Mouse (Mus musculus) limb, embryonic 14.5 days (tissue): ENCODE measurements at regions not wholly inside any gene's neighbourhood (a gene's known extent, or its start where the extent isn't known, plus 50 kb on each side); places are given as distances from the start of the nearest gene placed in this dataset.
"Not testable (repeated sequence)": the region's sequence is repeated elsewhere in the genome, so short reads cannot be mapped to it uniquely, and the experiment has no call there.

ENCODE experiments used
- ATAC-seq: fragments of 200-750 bp; cut with Nextera tagmentation; 2 replicates; pipeline ENCODE4 v1.8.0; 2017; ENCODE audit warnings: low read depth, moderate number of reproducible peaks, moderate TSS enrichment; ENCODE audit not compliant: low FRiP score
- DNase-seq: peaks from one replicate; pipeline ENCODE4 v3.0.0-alpha.2; 2015; ENCODE audit warnings: low spot score
- H3K27ac ChIP-seq: fragments of 300-500 bp; sonication (generic); replicated peaks from 2 replicates; pipeline ENCODE4 v1.5.1; 2014; ENCODE audit warnings: low read depth, mild to moderate bottlenecking, low read length, moderate library complexity, mixed read lengths
- H3K27me3 ChIP-seq: fragments of 300-500 bp; sonication (generic); 2 replicates; pipeline ENCODE4 v1.6.1; 2014; ENCODE audit warnings: low read length, mixed read lengths; ENCODE audit not compliant: control insufficient read depth, insufficient read depth
- H3K36me3 ChIP-seq: fragments of 300-500 bp; sonication (generic); 2 replicates; pipeline ENCODE4 v1.6.1; 2014; ENCODE audit warnings: mild to moderate bottlenecking, low read length, moderate library complexity, mixed read lengths; ENCODE audit not compliant: control insufficient read depth, insufficient read depth
- H3K4me1 ChIP-seq: fragments of 300-500 bp; sonication (generic); 2 replicates; pipeline ENCODE4 v1.6.1; 2014; ENCODE audit warnings: antibody characterized with exemption, low read length, mixed read lengths; ENCODE audit not compliant: control insufficient read depth, insufficient read depth
- H3K4me2 ChIP-seq: fragments of 300-500 bp; sonication (generic); replicated peaks from 2 replicates; pipeline ENCODE4 v1.6.1; 2014; ENCODE audit warnings: low read depth, mild to moderate bottlenecking, low read length, moderate library complexity; ENCODE audit not compliant: severe bottlenecking
- H3K4me3 ChIP-seq: fragments of 300-500 bp; sonication (generic); replicated peaks from 2 replicates; pipeline ENCODE4 v1.5.1; 2014; ENCODE audit warnings: low read length
- H3K9ac ChIP-seq: fragments of 300-500 bp; sonication (generic); 2 replicates; pipeline ENCODE4 v1.6.1; 2014; ENCODE audit warnings: mild to moderate bottlenecking, low read depth, low read length, moderate library complexity; ENCODE audit not compliant: severe bottlenecking
- H3K9me3 ChIP-seq: fragments of 300-500 bp; sonication (generic); 2 replicates; pipeline ENCODE4 v1.6.1; 2016; ENCODE audit warnings: low read length; ENCODE audit not compliant: control insufficient read depth
- POLR2A ChIP-seq: fragments of 200-500 bp; IDR thresholded peaks from 2 replicates; pipeline ENCODE4 v1.8.0; 2012; ENCODE audit warnings: inconsistent platforms, mild to moderate bottlenecking, moderate library complexity, borderline replicate concordance; ENCODE audit not compliant: insufficient read depth, insufficient read length; ENCODE audit errors: extremely low read depth
- WGBS: fragments of 180-500 bp; shearing (Covaris S2); extraction: QIAGEN DNeasy Blood & Tissue Kit; methylation state at CpG from one replicate; pipeline ENCODE4 v1.1.7; 2014; 5-methylcytosine and 5-hydroxymethylcytosine counted together

DNA sequence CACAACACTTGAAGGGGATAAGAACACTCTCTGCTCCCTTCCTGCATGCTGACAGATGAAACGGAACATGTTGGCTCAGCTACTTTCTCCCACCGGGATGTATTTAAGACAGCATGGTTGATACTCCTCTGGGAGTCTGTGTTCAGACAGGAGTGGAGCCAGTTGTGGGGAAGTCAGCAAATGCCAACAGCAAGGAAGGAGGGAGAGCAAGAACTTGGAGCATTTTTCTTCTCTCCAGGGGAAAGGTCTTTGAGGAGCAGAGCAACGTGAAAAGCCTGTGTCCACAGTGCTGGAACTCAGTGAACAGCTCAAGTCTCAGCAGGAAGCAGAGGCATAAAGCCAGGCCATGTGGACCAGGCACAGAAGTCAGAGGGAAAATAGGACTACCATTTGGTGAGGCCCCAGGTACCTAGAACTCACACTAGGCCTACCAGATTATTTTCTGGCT is 188.8 kb upstream of the Dmac1 start:
- Histone ChIP-seq H3K27ac (no peak overlapping the region), H3K4me3 (no peak overlapping the region), H3K36me3 (no peaks in the 10 kb centered on the region), H3K4me1 (no peaks in the 10 kb centered on the region), H3K4me2 (no peak overlapping the region), H3K9ac (no peak overlapping the region), H3K9me3 (no peaks in the 10 kb centered on the region), H3K27me3 (no peaks in the 10 kb centered on the region)
- 43% methylated on average over 3 of the region's 3 CpGs for WGBS
- no peak for TF ChIP-seq POLR2A
- DNase-seq (no peak), ATAC-seq (no peak)

DNA sequence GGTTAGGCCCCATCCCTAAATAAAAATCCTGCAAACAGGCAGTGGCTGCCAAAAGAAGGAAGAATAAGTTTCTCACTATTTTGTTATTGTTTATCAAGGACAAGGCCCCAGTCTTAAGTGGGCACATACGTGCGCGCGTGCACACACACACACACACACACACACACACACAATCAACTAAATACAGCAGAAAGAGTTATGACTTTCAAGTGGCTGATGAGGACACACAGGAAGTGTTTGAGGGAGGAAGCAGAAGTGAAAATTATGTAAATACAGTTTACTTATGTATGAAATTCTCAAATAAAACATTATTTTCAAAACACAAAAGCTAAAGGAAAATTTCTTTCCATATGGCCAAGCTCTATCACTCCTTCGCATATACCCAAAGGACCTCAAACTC is 185.5 kb upstream of the Dmac1 start:
- no peaks in the 10 kb centered on the region for H3K27me3 ChIP-seq
- no peaks in the 10 kb centered on the region for H3K36me3 ChIP-seq
- H3K27ac ChIP-seq = no peak overlapping the region
- H3K4me3 ChIP-seq = no peak overlapping the region
- no peaks in the 10 kb centered on the region for H3K4me1 ChIP-seq
- WGBS = 94% methylated on average over 5 of the region's 5 CpGs
- no peak for TF ChIP-seq POLR2A
- no peak overlapping the region for H3K9ac ChIP-seq
- DNase-seq (no peak), ATAC-seq (no peak)
- H3K4me2 ChIP-seq = no peak overlapping the region
- H3K9me3 ChIP-seq = no peaks in the 10 kb centered on the region

DNA sequence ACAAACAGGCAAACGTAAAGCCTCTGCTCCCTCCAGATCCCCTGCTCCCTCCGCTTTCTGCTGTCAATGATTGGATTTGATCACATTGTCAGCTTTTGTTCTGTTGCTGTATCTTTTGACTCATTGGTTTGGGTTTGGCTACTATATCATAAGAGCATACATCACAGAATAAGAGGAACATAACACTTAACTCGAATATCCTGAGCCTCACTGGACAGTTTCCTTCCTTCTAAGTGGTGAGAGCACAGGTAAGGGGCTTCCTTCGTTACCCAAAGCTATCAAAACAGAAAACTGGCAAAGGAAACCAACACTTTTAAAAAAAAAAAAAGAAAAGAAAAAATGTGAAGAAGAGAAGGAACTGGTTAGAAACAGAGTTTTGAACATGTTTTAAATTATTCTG is 171.4 kb upstream of the Dmac1 start:
- no peak overlapping the region for H3K27ac ChIP-seq
- H3K4me1 ChIP-seq = no peaks in the 10 kb centered on the region
- DNase-seq (no peak), ATAC-seq (no peak)
- no peak overlapping the region for H3K4me3 ChIP-seq
- H3K9ac ChIP-seq = no peak overlapping the region
- peaks cover 6% of the 10 kb centered on the region; the same call in 1 of the 2 replicates for H3K9me3 ChIP-seq
- H3K36me3 ChIP-seq = no peaks in the 10 kb centered on the region
- H3K27me3 ChIP-seq = no peaks in the 10 kb centered on the region
- TF ChIP-seq POLR2A = no peak
- WGBS = 75% methylated on average over 4 of the region's 4 CpGs
- no peak overlapping the region for H3K4me2 ChIP-seq

DNA sequence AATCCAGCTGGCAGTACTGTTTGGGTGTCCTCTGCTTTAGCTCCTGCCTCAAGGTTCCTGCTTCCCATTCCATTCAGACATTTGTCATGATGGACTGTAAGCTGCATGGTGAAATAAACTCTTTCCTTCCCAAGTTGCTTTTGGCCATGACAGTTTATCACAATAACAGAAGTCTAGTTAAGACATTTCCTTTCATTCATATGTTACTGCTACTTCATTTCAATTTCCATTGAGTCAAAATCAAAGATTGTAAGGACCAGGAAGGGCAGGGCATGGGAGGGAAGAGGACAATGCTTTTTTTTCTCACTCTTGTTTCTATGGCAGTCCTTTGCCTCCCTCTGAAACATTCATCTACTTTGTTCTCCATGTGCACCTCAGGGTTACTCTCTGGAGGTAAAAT is 145.2 kb upstream of the Dmac1 start:
- no peaks in the 10 kb centered on the region for H3K4me1 ChIP-seq
- DNase-seq (no peak), ATAC-seq (no peak)
- no peak overlapping the region for H3K4me2 ChIP-seq
- no peak for TF ChIP-seq POLR2A
- H3K9me3 ChIP-seq = no peaks in the 10 kb centered on the region
- H3K27me3 ChIP-seq = no peaks in the 10 kb centered on the region
- no peaks in the 10 kb centered on the region for H3K36me3 ChIP-seq
- no peak overlapping the region for H3K9ac ChIP-seq
- H3K4me3 ChIP-seq = no peak overlapping the region
- no peak overlapping the region for H3K27ac ChIP-seq

DNA sequence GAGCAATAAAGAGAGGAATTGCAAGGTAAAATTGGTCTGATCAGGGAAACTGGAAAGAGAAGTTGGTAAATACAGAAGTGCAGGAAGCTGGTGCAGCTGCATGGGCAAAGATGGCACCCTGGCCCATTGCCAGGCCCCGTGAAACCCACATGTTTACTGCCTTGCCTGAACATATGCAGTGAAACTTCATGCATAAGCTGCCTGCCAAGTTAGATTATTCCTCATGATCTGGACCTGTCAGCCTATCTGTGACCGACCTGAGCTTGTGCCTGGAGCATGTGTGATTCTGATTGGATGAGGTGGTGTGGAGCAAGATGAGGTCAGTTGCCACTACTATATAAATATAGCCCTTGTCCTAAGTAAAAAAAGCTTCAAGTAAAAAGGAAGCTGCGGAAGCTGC is 122.6 kb upstream of the Dmac1 start:
- ATAC-seq = not testable (repeated sequence)
- 77% methylated on average over 3 of the region's 3 CpGs for WGBS

DNA sequence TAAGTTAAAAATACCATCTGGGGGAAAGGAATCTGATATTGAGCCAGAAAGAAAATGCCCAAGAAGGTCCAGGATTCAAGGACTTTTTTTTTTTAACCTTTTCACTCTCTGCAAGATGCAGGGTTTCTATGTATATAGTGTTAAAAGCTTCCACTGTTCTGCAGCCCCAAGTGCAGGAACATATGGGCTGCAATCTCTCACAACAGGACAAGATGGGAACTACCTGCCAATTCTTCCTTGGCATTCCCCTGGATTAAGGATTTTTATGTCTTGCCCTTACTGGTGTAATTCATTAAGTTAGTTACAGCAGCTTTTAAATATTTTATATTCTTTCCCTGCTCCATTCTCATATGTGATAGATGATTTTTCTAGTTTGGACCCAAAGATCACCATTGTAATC is 116.9 kb upstream of the Dmac1 start:
- Histone ChIP-seq H3K27me3 (no peaks in the 10 kb centered on the region), H3K4me2 (no peak overlapping the region), H3K9me3 (no peaks in the 10 kb centered on the region), H3K36me3 (no peaks in the 10 kb centered on the region), H3K4me1 (no peaks in the 10 kb centered on the region), H3K4me3 (no peak overlapping the region), H3K9ac (no peak overlapping the region), H3K27ac (no peak overlapping the region)
- no peak for ATAC-seq
- no peak for TF ChIP-seq POLR2A
- no peak for DNase-seq

More for the DNA sequence above, 122.6 kb upstream of the Dmac1 start:
- not testable (repeated sequence) for H3K36me3 ChIP-seq, DNase-seq, H3K9me3 ChIP-seq, H3K27ac ChIP-seq, H3K27me3 ChIP-seq, H3K4me1 ChIP-seq, H3K4me3 ChIP-seq, H3K9ac ChIP-seq, H3K4me2 ChIP-seq
